Comparison of ENCODE assay signal across 10 mouse cellular contexts in genomic region chr14:68218471-68218870, GRCm38 (mm10).
DNase-seq lines count a peak whose midpoint lies in the region; ATAC-seq and TF ChIP-seq lines count a peak whose summit lies in the region.
"Had no signal": no experiment of that assay in that cellular context is flagged by ENCODE, and none has a peak within 500 bp of the region (broad histone marks: within the 10 kb centered on the region; RNA-seq: fewer than 3 reads in every experiment).

No protein-coding gene starts in this region.

- no peak for ATAC-seq in heart, embryonic 14.5 days (ENCODE audit: insufficient number of reproducible peaks, insufficient read depth, low FRiP score, low read depth)
- no peak for ATAC-seq in midbrain, postnatal 0 days (ENCODE audit: low FRiP score)
- ATAC-seq in midbrain, embryonic 13.5 days, result no peak
- ATAC-seq in intestine, postnatal 0 days, result no peak
- ATAC-seq: liver, embryonic 12.5 days had no signal

- no peak for TF ChIP-seq CTCF in midbrain, postnatal 0 days (IDR thresholded peaks at IDR 0.05)
- no peak for TF ChIP-seq CTCF in intestine, postnatal 0 days (IDR thresholded peaks at IDR 0.05; ENCODE audit: low read depth)

- H3K4me1 ChIP-seq in heart, embryonic 14.5 days (ENCODE audit: control insufficient read depth in 2 of 2, insufficient read depth in 2 of 2, low read length in 2 of 2), result peaks cover 7 to 16% of the 10 kb centered on the region in 2 experiments
- 0 out of 2 replicates have a peak, but pooled peaks cover 2% of the 10 kb centered on the region for H3K4me1 ChIP-seq in midbrain, postnatal 0 days (ENCODE audit: insufficient read depth, low read length)
- peaks cover 4% of the 10 kb centered on the region; the same call in 1 of the 2 replicates for H3K4me1 ChIP-seq in midbrain, embryonic 13.5 days (replicated peaks)
- no peaks in the 10 kb centered on the region for H3K4me1 ChIP-seq in intestine, postnatal 0 days (replicated peaks; ENCODE audit: control insufficient read depth, insufficient read depth, low read length)
- H3K4me1 ChIP-seq: liver, embryonic 12.5 days; neural tube, embryonic 12.5 days had no signal

- WGBS in heart, embryonic 14.5 days, result 37% methylated on average over 4 of the region's 4 CpGs
- 57% methylated on average over 4 of the region's 4 CpGs for WGBS in midbrain, postnatal 0 days
- 65% methylated on average over 4 of the region's 4 CpGs for WGBS in midbrain, embryonic 13.5 days
- 60% methylated on average over 4 of the region's 4 CpGs for WGBS in intestine, postnatal 0 days

- H3K27ac ChIP-seq in heart, embryonic 14.5 days (replicated peaks in 1 of 2; ENCODE audit: control insufficient read depth in 1 of 2, insufficient read depth in 1 of 2, low read depth in 2 of 2, low read length in 2 of 2), result peak overlapping the region in 1 of 2 experiments; percentile 45; a peak in 2 of 4 replicates
- H3K27ac ChIP-seq in midbrain, postnatal 0 days (ENCODE audit: low read depth, low read length), result 0 out of 2 replicates have a peak overlapping the region, but pooled peaks have one; percentile 26
- no peak overlapping the region for H3K27ac ChIP-seq in midbrain, embryonic 13.5 days
- no peak overlapping the region for H3K27ac ChIP-seq in intestine, postnatal 0 days (ENCODE audit: low read depth, low read length)
- H3K27ac ChIP-seq: liver, embryonic 12.5 days; neural tube, embryonic 12.5 days had no signal

- no peak for DNase-seq in heart, adult 11 months
- peak; percentile 56 for DNase-seq in midbrain, postnatal 0 days (ENCODE audit: low spot score)
- DNase-seq in cerebellum, postnatal 10 days, result peak; percentile 26 to 36
- DNase-seq in right cerebral cortex, postnatal 25 days, result peak; percentile 34
- DNase-seq in spleen, adult 18-20 months, result no peak

- no peaks in the 10 kb centered on the region for H3K9me3 ChIP-seq in heart, embryonic 14.5 days (ENCODE audit: control insufficient read depth, low read length)
- H3K9me3 ChIP-seq in midbrain, postnatal 0 days (ENCODE audit: low read length), result no peaks in the 10 kb centered on the region
- no peaks in the 10 kb centered on the region for H3K9me3 ChIP-seq in midbrain, embryonic 13.5 days
- H3K9me3 ChIP-seq in intestine, postnatal 0 days (ENCODE audit: control insufficient read depth), result no peaks in the 10 kb centered on the region
- H3K9me3 ChIP-seq: liver, embryonic 12.5 days; neural tube, embryonic 12.5 days had no signal

- no peaks in the 10 kb centered on the region for H3K36me3 ChIP-seq in heart, embryonic 14.5 days (ENCODE audit: control insufficient read depth, insufficient read depth, low read length)
- H3K36me3 ChIP-seq in midbrain, postnatal 0 days (ENCODE audit: insufficient read depth, low read length), result no peaks in the 10 kb centered on the region
- no peaks in the 10 kb centered on the region for H3K36me3 ChIP-seq in midbrain, embryonic 13.5 days
- H3K36me3 ChIP-seq in intestine, postnatal 0 days (ENCODE audit: control insufficient read depth, insufficient read depth), result no peaks in the 10 kb centered on the region
- H3K36me3 ChIP-seq: liver, embryonic 12.5 days; neural tube, embryonic 12.5 days had no signal

- peak overlapping the region; percentile 14; the same call in 1 of the 2 replicates for H3K4me2 ChIP-seq in heart, embryonic 14.5 days (ENCODE audit: low read length)
- H3K4me2 ChIP-seq in midbrain, postnatal 0 days (ENCODE audit: low read depth, low read length, poor library complexity, severe bottlenecking), result no peak overlapping the region
- H3K4me2 ChIP-seq in midbrain, embryonic 13.5 days (replicated peaks), result no peak overlapping the region
- no peak overlapping the region for H3K4me2 ChIP-seq in intestine, postnatal 0 days (replicated peaks; ENCODE audit: low read depth)
- H3K4me2 ChIP-seq: liver, embryonic 12.5 days; neural tube, embryonic 12.5 days had no signal

- H3K27me3 ChIP-seq in heart, embryonic 14.5 days (ENCODE audit: control insufficient read depth, insufficient read depth, low read length), result no peaks in the 10 kb centered on the region
- H3K27me3 ChIP-seq in midbrain, postnatal 0 days (ENCODE audit: insufficient read depth, low read length), result no peaks in the 10 kb centered on the region
- H3K27me3 ChIP-seq in midbrain, embryonic 13.5 days, result no peaks in the 10 kb centered on the region
- no peaks in the 10 kb centered on the region for H3K27me3 ChIP-seq in intestine, postnatal 0 days (replicated peaks; ENCODE audit: control insufficient read depth, insufficient read depth, low read length)
- H3K27me3 ChIP-seq: liver, embryonic 12.5 days; neural tube, embryonic 12.5 days had no signal

- H3K9ac ChIP-seq in heart, embryonic 14.5 days (ENCODE audit: low read length), result no peak overlapping the region
- H3K9ac ChIP-seq in midbrain, postnatal 0 days (replicated peaks; ENCODE audit: low read length, poor library complexity, severe bottlenecking), result no peak overlapping the region
- no peak overlapping the region for H3K9ac ChIP-seq in midbrain, embryonic 13.5 days (replicated peaks)
- no peak overlapping the region for H3K9ac ChIP-seq in intestine, postnatal 0 days (ENCODE audit: low read depth, low read length)
- H3K9ac ChIP-seq: liver, embryonic 12.5 days; neural tube, embryonic 12.5 days had no signal

- H3K4me3 ChIP-seq in heart, embryonic 14.5 days (ENCODE audit: control insufficient read depth in 1 of 2, insufficient read depth in 1 of 2, low read depth in 1 of 2, low read length in 2 of 2), result no peak overlapping the region
- no peak overlapping the region for H3K4me3 ChIP-seq in midbrain, postnatal 0 days (ENCODE audit: low read depth, low read length)
- H3K4me3 ChIP-seq in midbrain, embryonic 13.5 days (replicated peaks), result no peak overlapping the region
- no peak overlapping the region for H3K4me3 ChIP-seq in intestine, postnatal 0 days (ENCODE audit: low read depth, low read length)
- H3K4me3 ChIP-seq: liver, embryonic 12.5 days; neural tube, embryonic 12.5 days had no signal

Comparison
In these comparisons a context has a peak if more than half of its experiments do, and no peak if none do; other contexts are left out.
1. DNase-seq: peak in midbrain, postnatal 0 days (single experiment), cerebellum, postnatal 10 days (2 of 2) and right cerebral cortex, postnatal 25 days (single experiment); none in heart, adult 11 months (single experiment) and spleen, adult 18-20 months (0 of 2).